Mouse (Mus musculus) layer of hippocampus, adult 8-10 months (tissue): ENCODE measurements around the gene Clic3. TPM values are rescaled to one million over a fixed set of nuclear protein-coding genes. Genes with fewer than 3 reads are reported as not detected.

ENCODE experiments used
- DNase-seq, 2 experiments: peaks; one replicate each; pipeline ENCODE4 v3.0.0; 2022; ENCODE audit warnings: low spot score in 2 of 2
- total RNA-seq, 4 experiments: library from RNA; stranded (reverse); gene quantifications; 2 replicates each; pipeline ENCODE4 v1.2.4; 2022

Gene Clic3
- total RNA-seq, 4 experiments from 2014 or later: 0.43 to 0.92 TPM; not detected in 2

GRCm38 (mm10) chr2:25442682-25443081, 14.0 kb upstream of the Clic3 start:
- no peak for DNase-seq

DNA sequence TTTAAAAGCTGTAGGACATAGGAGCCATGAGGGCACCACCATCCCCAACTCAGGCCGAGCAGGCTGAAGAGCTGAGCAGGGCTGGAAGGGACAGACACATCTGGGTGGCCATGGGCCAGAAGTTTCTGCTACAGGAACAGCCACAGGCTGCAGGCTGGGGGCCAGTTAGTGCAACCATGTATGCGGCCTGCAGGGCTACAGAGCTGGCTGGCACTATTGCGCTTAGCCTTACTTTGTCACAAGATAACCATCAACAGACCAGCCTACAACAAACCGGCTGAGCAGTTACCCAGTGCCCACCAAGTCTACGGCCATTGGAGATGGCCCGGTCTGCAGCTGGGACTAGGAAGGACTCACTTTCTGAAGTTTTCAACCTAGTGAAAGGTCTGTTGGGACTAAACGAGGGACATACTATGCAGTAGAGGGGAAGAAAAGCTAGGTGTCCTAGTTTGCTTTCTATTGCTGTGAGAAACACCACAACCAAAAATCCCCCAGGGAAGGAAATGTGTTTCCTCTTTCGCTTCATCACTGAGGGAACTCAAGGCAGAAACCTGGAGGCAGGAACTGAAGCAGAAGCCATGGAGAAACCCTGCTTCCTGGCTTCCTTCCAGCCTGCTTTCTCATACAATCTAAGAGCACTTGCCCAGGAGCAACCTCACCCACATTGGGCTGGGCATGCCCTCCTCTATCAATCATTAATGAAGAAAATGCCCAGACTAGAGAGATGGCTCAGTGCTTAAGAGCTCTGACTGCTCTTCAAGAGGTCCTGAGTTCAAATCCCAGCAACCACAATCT, 5.6 kb upstream of the Clic3 start:
- no peak for DNase-seq

GRCm38 (mm10) chr2:25452951-25453350, 3.7 kb upstream of the Clic3 start:
- DNase-seq: no peak

- no peak for DNase-seq
These were observed 621 bp downstream of the Clic3 start for GRCm38 (mm10) chr2:25457022-25457896.

GRCm38 (mm10) chr2:25458911-25459310, 2.3 kb downstream of the Clic3 start:
- no peak for DNase-seq

- DNase-seq: peak in 1 of 2 experiments; percentile 43
These were observed 3.5 kb downstream of the Clic3 start for GRCm38 (mm10) chr2:25460135-25460534.

- DNase-seq: peak; percentile 94 to 95
These were observed 4.1 kb downstream of the Clic3 start, which contains the start of gene Paxx for GRCm38 (mm10) chr2:25460551-25461309. Paxx (minus strand) TSS chr2:25461094.

GRCm38 (mm10) chr2:25461407-25461806, 4.8 kb downstream of the Clic3 start:
- no peak for DNase-seq

GRCm38 (mm10) chr2:25463630-25464029, 7.0 kb downstream of the Clic3 start:
- DNase-seq: no peak

DNA sequence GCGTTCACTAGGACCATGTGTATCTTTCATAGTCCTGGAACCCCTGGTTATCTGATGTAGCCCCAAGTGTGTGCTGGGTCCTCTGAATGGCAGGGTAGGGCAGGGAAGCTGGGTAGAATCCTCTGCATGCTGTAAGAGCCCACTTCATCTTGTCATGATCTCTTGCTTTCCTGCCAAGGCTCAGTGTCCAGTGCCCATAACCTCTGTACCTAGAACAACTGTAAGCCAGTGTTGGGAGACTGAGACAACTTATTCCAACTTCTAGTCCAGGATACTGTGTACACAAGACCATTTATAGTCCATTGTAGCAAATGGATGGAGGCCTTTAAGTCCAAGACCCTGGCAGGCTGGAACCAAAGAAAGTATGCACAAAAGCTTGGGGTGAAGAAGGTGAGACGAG, 8.6 kb downstream of the Clic3 start:
- no peak for DNase-seq

DNA sequence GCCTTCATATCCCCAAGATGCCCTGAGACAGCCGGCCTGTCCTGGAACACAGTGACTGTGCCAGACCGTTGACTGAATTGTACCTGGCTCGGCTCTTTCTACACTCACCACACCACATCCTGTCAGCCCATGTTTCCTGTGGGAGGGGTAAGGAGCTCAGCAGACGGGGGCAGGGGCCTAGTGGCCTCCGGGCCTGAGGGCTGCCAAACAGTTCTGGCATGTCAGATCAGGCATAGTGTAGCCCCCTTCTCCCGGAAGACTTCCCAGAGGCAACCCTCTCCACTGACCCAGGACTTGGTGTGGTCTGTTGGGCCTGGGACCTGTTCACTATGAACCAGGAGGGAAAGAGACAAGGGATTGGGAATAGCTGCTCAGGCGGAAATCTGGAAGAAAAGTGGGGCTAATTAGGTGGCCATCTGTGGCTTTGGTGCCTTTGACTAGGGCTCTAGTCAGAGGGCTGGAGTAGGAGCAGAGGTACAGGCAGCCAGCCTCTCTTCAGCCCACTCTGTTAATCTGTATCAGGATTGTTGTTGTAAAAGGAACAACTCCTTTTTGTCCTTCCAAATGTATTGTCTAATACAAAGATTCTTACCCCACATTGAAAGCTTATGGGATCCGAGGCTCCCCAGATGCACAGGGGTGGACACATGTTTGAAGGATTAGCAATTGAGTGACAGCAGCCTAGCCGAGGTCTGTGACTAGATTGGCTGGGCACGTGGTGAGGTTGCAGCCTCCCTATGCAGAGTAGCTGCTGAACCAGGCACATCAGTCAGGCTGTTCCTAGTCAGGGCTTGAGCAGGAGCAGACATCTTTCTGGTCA, 9.4 kb downstream of the Clic3 start:
- no peak for DNase-seq

- DNase-seq: no peak
These were observed 11.1 kb downstream of the Clic3 start for GRCm38 (mm10) chr2:25467606-25468303.

GRCm38 (mm10) chr2:25468962-25469915, 12.6 kb downstream of the Clic3 start:
- peak; percentile 57 to 63 for DNase-seq

DNA sequence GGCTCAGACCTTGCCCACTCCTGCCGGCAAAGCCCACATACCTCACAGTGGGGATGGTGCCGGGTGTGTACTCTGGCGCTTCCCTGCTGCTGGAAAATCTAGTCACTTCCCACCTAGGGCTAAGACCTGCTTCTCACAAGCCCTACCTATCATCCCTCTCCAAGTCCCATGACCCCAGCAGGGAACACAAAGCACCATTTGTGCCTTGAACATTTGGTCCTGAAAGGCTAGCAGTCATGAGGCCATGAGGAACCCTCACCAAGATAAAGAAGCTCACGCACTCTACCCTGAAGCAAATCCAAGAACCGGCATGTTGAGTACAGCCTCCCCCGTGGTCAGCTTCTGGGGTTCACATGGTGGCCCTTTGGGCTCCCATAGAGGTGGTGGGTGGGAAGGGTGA, 13.3 kb downstream of the Clic3 start, which contains the start of gene Ptgds:
TSS of gene Ptgds (minus strand) at position 78 of the 400 bp plus-strand sequence.
- no peak for DNase-seq

- DNase-seq: no peak
These were observed 15.9 kb downstream of the Clic3 start for GRCm38 (mm10) chr2:25472550-25472949.

- no peak for DNase-seq
These were observed 20.9 kb downstream of the Clic3 start for GRCm38 (mm10) chr2:25477541-25477940.

DNA sequence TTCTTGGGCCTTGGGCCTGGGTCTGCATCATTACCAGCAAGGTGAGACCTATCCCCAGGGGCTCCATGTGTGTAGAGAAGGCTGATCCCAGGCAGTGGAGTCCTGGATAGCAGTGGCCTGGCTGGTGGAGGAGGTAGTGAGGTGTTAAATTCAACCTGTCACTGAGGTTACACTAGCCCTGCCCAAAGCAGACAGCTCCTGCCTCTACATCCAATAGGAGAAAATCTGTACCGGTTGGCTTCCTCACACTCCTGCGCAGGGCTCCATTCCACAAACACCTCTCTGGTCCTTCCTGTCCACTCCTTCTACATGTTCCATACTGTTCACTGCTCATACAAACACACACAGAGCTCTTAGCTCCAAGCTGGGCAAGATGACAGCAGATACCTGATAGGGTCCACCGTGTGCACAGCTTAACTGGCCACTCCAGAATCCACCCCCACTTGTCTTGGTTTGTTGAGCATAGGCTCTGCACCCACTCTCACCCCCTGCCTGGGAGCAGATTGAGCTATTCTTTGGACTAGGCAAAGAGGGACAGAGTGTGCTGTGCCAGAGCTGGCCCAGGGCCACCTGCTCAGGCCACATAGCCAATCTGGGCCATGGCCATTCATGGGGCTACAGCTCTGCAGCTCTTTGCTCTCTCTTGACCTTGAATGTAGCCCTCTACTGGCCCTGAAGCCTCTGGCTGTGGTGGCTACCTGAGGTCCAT, 21.5 kb downstream of the Clic3 start:
- peak; percentile 59 to 71 for DNase-seq
